Mouse (Mus musculus) testis, adult 2 months (tissue): Measurements from ENCODE around the gene Tnfrsf9.

Experiments used
- CTCF ChIP-seq: fragments of 200-500 bp; IDR thresholded peaks from 2 replicates; pipeline ENCODE4 v1.5.1; 2012; ENCODE audit warnings: low read depth, mild to moderate bottlenecking, inconsistent platforms, low read length, moderate library complexity; ENCODE audit not compliant: control insufficient read depth, insufficient read depth, insufficient replicate concordance
- POLR2A ChIP-seq: fragments of 200-500 bp; IDR thresholded peaks from 2 replicates; pipeline ENCODE4 v1.6.1; 2012; ENCODE audit warnings: low read depth, mild to moderate bottlenecking, inconsistent platforms, low read length, moderate library complexity; ENCODE audit not compliant: control insufficient read depth

- TF ChIP-seq POLR2A (no peak), CTCF (no peak)
Measured at GRCm38 (mm10) chr4:150963711-150964110, 49.3 kb downstream of the Tnfrsf9 start.
